Mouse (Mus musculus) granulocyte monocyte progenitor cell, adult 5-6 weeks (primary cell): ENCODE data around the gene Tmed5. TPM values are rescaled to one million over a fixed set of nuclear protein-coding genes. Genes with fewer than 3 reads are reported as not detected.

Source experiments
- ATAC-seq: replicated peaks from 2 replicates; pipeline ENCODE4 v1.8.0; 2016; ENCODE audit warnings: mild to moderate bottlenecking, moderate TSS enrichment, inconsistent platforms; ENCODE audit not compliant: poor library complexity, severe bottlenecking
- total RNA-seq, 2 experiments: library from RNA; stranded (forward) in 1 of 2; stranded (reverse) in 1 of 2; fragments of 200-712, 200-1000 nt in 1 of 2; fragments of >200 nt in 1 of 2; fragmentation: Nextera tagmentation in 1 of 2; gene quantifications; 2 replicates each; pipeline ENCODE4 v1.2.3; 2014 to 2017

Tmed5 gene
- total RNA-seq, 2 experiments from 2014 or later, result 60.2 to 92.9 TPM

GRCm38 (mm10) chr5:108060413-108060812 lies 72.0 kb downstream of the Tmed5 start:
- ATAC-seq, result no peak

Other genes with a start within 250 kb of the Tmed5 start
- gene Rpl5, start 232.1 kb downstream of the Tmed5 start, total RNA-seq (2014; fragmentation: Nextera tagmentation), result 433 and 504 TPM in 2 replicates
- gene Rpl5, start 232.1 kb downstream of the Tmed5 start, total RNA-seq (2017), result 310 and 457 TPM in 2 replicates
- gene Fam69a, start 145.5 kb downstream of the Tmed5 start, total RNA-seq (2014; fragmentation: Nextera tagmentation), result 21.8 and 32.0 TPM in 2 replicates
- 16.8 and 22.9 TPM in 2 replicates for gene Fam69a, start 145.5 kb downstream of the Tmed5 start, total RNA-seq (2017)
- gene Mtf2, start 66.9 kb downstream of the Tmed5 start, total RNA-seq (2014; fragmentation: Nextera tagmentation), result 77.6 and 89.9 TPM in 2 replicates
- gene Mtf2, start 66.9 kb downstream of the Tmed5 start, total RNA-seq (2017), result 131 and 135 TPM in 2 replicates
- 11.9 and 13.1 TPM in 2 replicates for gene Ccdc18, start 255 bp upstream of the Tmed5 start, total RNA-seq (2014; fragmentation: Nextera tagmentation)
- 23.4 and 32.6 TPM in 2 replicates for gene Ccdc18, start 255 bp upstream of the Tmed5 start, total RNA-seq (2017)
- gene Dr1, start 136.3 kb upstream of the Tmed5 start, total RNA-seq (2014; fragmentation: Nextera tagmentation), result 61.9 and 64.0 TPM in 2 replicates
- 62.9 and 71.9 TPM in 2 replicates for gene Dr1, start 136.3 kb upstream of the Tmed5 start, total RNA-seq (2017)
- gene Pigg, start 180.0 kb upstream of the Tmed5 start, total RNA-seq (2014; fragmentation: Nextera tagmentation), result 5.6 and 7.7 TPM in 2 replicates
- 5.5 and 6.1 TPM in 2 replicates for gene Pigg, start 180.0 kb upstream of the Tmed5 start, total RNA-seq (2017)
- gene Gm42517, start 235.3 kb upstream of the Tmed5 start, total RNA-seq (2014; fragmentation: Nextera tagmentation), result not detected in 2 replicates
- not detected in 2 replicates for gene Gm42517, start 235.3 kb upstream of the Tmed5 start, total RNA-seq (2017)